Mouse (Mus musculus) lung, postnatal 0 days (tissue): ENCODE results near the gene Sgsm2. TPM values are rescaled to one million over a fixed set of nuclear protein-coding genes. Genes with fewer than 3 reads are reported as not detected.
A peak's percentile ranks its signal among the peaks of the same experiment; 100 is the strongest.
"Not testable (repeated sequence)": the region's sequence is repeated elsewhere in the genome, so short reads cannot be mapped to it uniquely, and the experiment has no call there.

ENCODE experiments used
- ATAC-seq: fragments of 200-750 bp; cut with Nextera tagmentation; 2 replicates; pipeline ENCODE4 v1.8.0; 2017; ENCODE audit warnings: moderate library complexity
- DNase-seq: peaks from one replicate; pipeline ENCODE4 v3.0.0-alpha.2; 2016; ENCODE audit warnings: low spot score
- H3K27ac ChIP-seq: fragments of 300-500 bp; sonication (generic); 2 replicates; pipeline ENCODE4 v1.5.1; 2014; ENCODE audit warnings: antibody characterized with exemption, mild to moderate bottlenecking, low read length, mixed read lengths
- H3K27me3 ChIP-seq: fragments of 300-500 bp; sonication (generic); replicated peaks from 2 replicates; pipeline ENCODE4 v1.6.1; 2014; ENCODE audit warnings: low read length, mixed read lengths; ENCODE audit not compliant: insufficient read depth
- H3K36me3 ChIP-seq: fragments of 300-500 bp; sonication (generic); 2 replicates; pipeline ENCODE4 v1.6.1; 2014; ENCODE audit warnings: low read length, mixed read lengths; ENCODE audit not compliant: insufficient read depth
- H3K4me1 ChIP-seq: fragments of 300-500 bp; sonication (generic); 2 replicates; pipeline ENCODE4 v1.6.1; 2014; ENCODE audit warnings: antibody characterized with exemption, low read depth, low read length, mixed read lengths; ENCODE audit not compliant: insufficient read depth
- H3K4me2 ChIP-seq: fragments of 300-500 bp; sonication (generic); replicated peaks from 2 replicates; pipeline ENCODE4 v1.6.1; 2014; ENCODE audit warnings: low read depth, mild to moderate bottlenecking, low read length, moderate library complexity, mixed read lengths
- H3K4me3 ChIP-seq: fragments of 300-500 bp; sonication (generic); 2 replicates; pipeline ENCODE4 v1.5.1; 2014; ENCODE audit warnings: low read depth, low read length
- H3K9ac ChIP-seq: fragments of 300-500 bp; sonication (generic); replicated peaks from 2 replicates; pipeline ENCODE4 v1.6.1; 2014; ENCODE audit warnings: low read depth, mild to moderate bottlenecking
- H3K9me3 ChIP-seq: fragments of 300-500 bp; sonication (generic); 2 replicates; pipeline ENCODE4 v1.6.1; 2016; ENCODE audit warnings: low read length, mixed read lengths
- CTCF ChIP-seq: IDR thresholded peaks from 2 replicates; pipeline ENCODE4 v1.5.1; 2016; ENCODE audit warnings: antibody characterized with exemption, mild to moderate bottlenecking
- EP300 ChIP-seq: IDR thresholded peaks from 2 replicates; pipeline ENCODE4 v1.6.1; 2016; ENCODE audit warnings: antibody characterized with exemption, mild to moderate bottlenecking, control low read depth
- WGBS: fragments of 180-500 bp; shearing (Covaris S2); extraction: QIAGEN DNeasy Blood & Tissue Kit; methylation state at CpG from one replicate; pipeline ENCODE4 v1.1.7; 2014; 5-methylcytosine and 5-hydroxymethylcytosine counted together
- polyA plus RNA-seq: library from polyadenylated mRNA; unstranded; fragments of >200 nt; fragmentation: Nextera tagmentation; extraction: Ambion mirVana; gene quantifications from 2 replicates; pipeline ENCODE4 v1.2.1, GENCODE M21; 2015

Sgsm2 gene
- polyA plus RNA-seq, 1 experiment from 2014 or later: 2.5 TPM

- no peak overlapping the region for H3K4me3 ChIP-seq
- peaks cover 8% of the 10 kb centered on the region; the same call in 1 of the 2 replicates for H3K4me1 ChIP-seq
- no peak overlapping the region for H3K9ac ChIP-seq
- TF ChIP-seq CTCF (no peak), EP300 (no peak)
- no peaks in the 10 kb centered on the region for H3K9me3 ChIP-seq
- H3K27ac ChIP-seq: no peak overlapping the region
- ATAC-seq (no peak), DNase-seq (peak; percentile 67)
- H3K36me3 ChIP-seq: no peaks in the 10 kb centered on the region
- no peaks in the 10 kb centered on the region for H3K27me3 ChIP-seq
- 55% methylated on average over 7 of the region's 7 CpGs for WGBS
- H3K4me2 ChIP-seq: no peak overlapping the region
These were observed 70.7 kb downstream of the Sgsm2 start for GRCm38 (mm10) chr11:74826151-74826550.

GRCm38 (mm10) chr11:74822746-74823440, 74.0 kb downstream of the Sgsm2 start:
- Histone ChIP-seq H3K4me1 (no peaks in the 10 kb centered on the region; the same call in 1 of the 2 replicates), H3K36me3 (peaks cover under 1% of the 10 kb centered on the region; the same call in 1 of the 2 replicates), H3K9me3 (no peaks in the 10 kb centered on the region), H3K27me3 (no peaks in the 10 kb centered on the region), H3K27ac (no peak overlapping the region), H3K4me2 (no peak overlapping the region), H3K9ac (no peak overlapping the region), H3K4me3 (no peak overlapping the region)
- TF ChIP-seq CTCF (no peak), EP300 (no peak)
- 82% methylated on average over 7 of the region's 7 CpGs for WGBS
- ATAC-seq: no peak
- no peak for DNase-seq

- no peak overlapping the region for H3K4me3 ChIP-seq
- DNase-seq (peak; percentile 65), ATAC-seq (no peak)
- 27% methylated on average over 1 of the region's 1 CpGs for WGBS
- no peaks in the 10 kb centered on the region for H3K9me3 ChIP-seq
- no peak overlapping the region for H3K9ac ChIP-seq
- H3K4me2 ChIP-seq: no peak overlapping the region
- no peaks in the 10 kb centered on the region; the same call in 1 of the 2 replicates for H3K4me1 ChIP-seq
- H3K36me3 ChIP-seq: peaks cover 10% of the 10 kb centered on the region
- no peaks in the 10 kb centered on the region for H3K27me3 ChIP-seq
- no peak overlapping the region for H3K27ac ChIP-seq
- TF ChIP-seq EP300 (no peak), CTCF (peak; percentile 75)
These were observed 75.4 kb downstream of the Sgsm2 start for GRCm38 (mm10) chr11:74821463-74821862.

- Histone ChIP-seq H3K36me3 (peaks cover 10% of the 10 kb centered on the region), H3K9ac (no peak overlapping the region), H3K27me3 (no peaks in the 10 kb centered on the region), H3K4me2 (no peak overlapping the region), H3K9me3 (no peaks in the 10 kb centered on the region), H3K27ac (no peak overlapping the region), H3K4me1 (no peaks in the 10 kb centered on the region; the same call in 1 of the 2 replicates), H3K4me3 (no peak overlapping the region)
- DNase-seq (no peak), ATAC-seq (no peak)
- TF ChIP-seq EP300 (no peak), CTCF (no peak)
- 48% methylated on average over 1 of the region's 1 CpGs for WGBS
These were observed 75.9 kb downstream of the Sgsm2 start for GRCm38 (mm10) chr11:74820921-74821320.

- Histone ChIP-seq H3K27me3 (no peaks in the 10 kb centered on the region), H3K27ac (no peak overlapping the region), H3K4me3 (no peak overlapping the region), H3K36me3 (peaks cover 10% of the 10 kb centered on the region), H3K9ac (no peak overlapping the region), H3K4me1 (no peaks in the 10 kb centered on the region), H3K9me3 (no peaks in the 10 kb centered on the region), H3K4me2 (no peak overlapping the region)
- no peak for ATAC-seq
- peak; percentile 47 for DNase-seq
- TF ChIP-seq EP300 (no peak), CTCF (peak; percentile 52)
These were observed 81.1 kb downstream of the Sgsm2 start for GRCm38 (mm10) chr11:74815795-74816194.

GRCm38 (mm10) chr11:74811538-74811937, 85.3 kb downstream of the Sgsm2 start:
- TF ChIP-seq EP300 (no peak), CTCF (no peak)
- H3K9me3 ChIP-seq: no peaks in the 10 kb centered on the region
- H3K4me2 ChIP-seq: no peak overlapping the region
- H3K27ac ChIP-seq: no peak overlapping the region
- DNase-seq (no peak), ATAC-seq (no peak)
- H3K27me3 ChIP-seq: no peaks in the 10 kb centered on the region
- WGBS: 46% methylated on average over 5 of the region's 5 CpGs
- no peak overlapping the region for H3K9ac ChIP-seq
- no peaks in the 10 kb centered on the region for H3K4me1 ChIP-seq
- no peak overlapping the region for H3K4me3 ChIP-seq
- no peaks in the 10 kb centered on the region for H3K36me3 ChIP-seq

GRCm38 (mm10) chr11:74811027-74811426, 85.8 kb downstream of the Sgsm2 start:
- ATAC-seq, H3K4me2 ChIP-seq, H3K4me1 ChIP-seq, H3K36me3 ChIP-seq, H3K4me3 ChIP-seq, H3K27ac ChIP-seq, H3K9me3 ChIP-seq, DNase-seq, H3K27me3 ChIP-seq, H3K9ac ChIP-seq: not testable (repeated sequence)
- WGBS: 53% methylated on average over 3 of the region's 3 CpGs
